In genomic region chr1:13427501-13428207, GRCm38 (mm10) we compare ENCODE assay signal across 13 mouse cellular contexts.
DNase-seq lines count a peak whose midpoint lies in the region; ATAC-seq and TF ChIP-seq lines count a peak whose summit lies in the region.
"Had no signal": no experiment of that assay in that cellular context is flagged by ENCODE, and none has a peak within 500 bp of the region (broad histone marks: within the 10 kb centered on the region; RNA-seq: fewer than 3 reads in every experiment).

No protein-coding gene starts in this region.

- no peak for TF ChIP-seq EP300 in stomach, postnatal 0 days (optimal IDR thresholded peaks at IDR 0.05)

- peak overlapping the region; percentile 81; the same call in 1 of the 2 replicates for H3K27ac ChIP-seq in gastrocnemius, adult 2 months
- H3K27ac ChIP-seq in lung, embryonic 16.5 days (ENCODE audit: low read length), result peak overlapping the region; percentile 5; the same call in 1 of the 2 replicates
- H3K27ac ChIP-seq in limb, embryonic 13.5 days, result peak overlapping the region; percentile 63
- H3K27ac ChIP-seq in stomach, postnatal 0 days (replicated peaks), result peak overlapping the region; percentile 58
- H3K27ac ChIP-seq: forebrain, embryonic 15.5 days; left cerebral cortex, adult 2 months; midbrain, embryonic 13.5 days; neural tube, embryonic 12.5 days had no signal

- no peak overlapping the region for H3K4me3 ChIP-seq in gastrocnemius, adult 2 months
- no peak overlapping the region for H3K4me3 ChIP-seq in lung, embryonic 16.5 days (ENCODE audit: low read length)
- H3K4me3 ChIP-seq in limb, embryonic 13.5 days, result no peak overlapping the region
- H3K4me3 ChIP-seq in stomach, postnatal 0 days (ENCODE audit: low read depth, low read length), result no peak overlapping the region
- H3K4me3 ChIP-seq: left cerebral cortex, adult 2 months; neural tube, embryonic 12.5 days had no signal

- H3K27me3 ChIP-seq in lung, embryonic 16.5 days (ENCODE audit: control insufficient read depth, insufficient read depth, low read depth, low read length), result no peaks in the 10 kb centered on the region
- no peaks in the 10 kb centered on the region for H3K27me3 ChIP-seq in limb, embryonic 13.5 days
- no peaks in the 10 kb centered on the region for H3K27me3 ChIP-seq in stomach, postnatal 0 days (ENCODE audit: control insufficient read depth, insufficient read depth, low read length)
- H3K27me3 ChIP-seq: embryonic facial prominence, embryonic 12.5 days; neural tube, embryonic 12.5 days had no signal

- TF ChIP-seq CTCF in gastrocnemius, adult 2 months (IDR thresholded peaks at IDR 0.05), result no peak
- no peak for TF ChIP-seq CTCF in stomach, postnatal 0 days (IDR thresholded peaks at IDR 0.05; ENCODE audit: low read depth)

- DNase-seq in gastrocnemius, adult 2 months, result no peak
- no peak for DNase-seq in gastrocnemius, adult 18-20 months (ENCODE audit: low spot score)
- DNase-seq in lung, postnatal 36 days, result no peak
- no peak for DNase-seq in stomach, postnatal 0 days (ENCODE audit: low spot score)
- DNase-seq in cerebellum, adult 9-10 months, result no peak
- no peak for DNase-seq in right cerebral cortex, adult 18-20 months

- H3K9ac ChIP-seq in lung, embryonic 16.5 days (ENCODE audit: low read length), result no peak overlapping the region
- H3K9ac ChIP-seq in limb, embryonic 13.5 days, result no peak overlapping the region
- no peak overlapping the region for H3K9ac ChIP-seq in stomach, postnatal 0 days (ENCODE audit: low read length)
- H3K9ac ChIP-seq: embryonic facial prominence, embryonic 12.5 days; forebrain, embryonic 15.5 days; midbrain, embryonic 13.5 days; neural tube, embryonic 12.5 days had no signal

- H3K36me3 ChIP-seq in lung, embryonic 16.5 days (ENCODE audit: control insufficient read depth, insufficient read depth, low read length), result no peaks in the 10 kb centered on the region
- H3K36me3 ChIP-seq in limb, embryonic 13.5 days, result no peaks in the 10 kb centered on the region
- no peaks in the 10 kb centered on the region for H3K36me3 ChIP-seq in stomach, postnatal 0 days (ENCODE audit: control insufficient read depth, insufficient read depth, low read length)
- H3K36me3 ChIP-seq: embryonic facial prominence, embryonic 12.5 days; forebrain, embryonic 15.5 days; midbrain, embryonic 13.5 days; neural tube, embryonic 12.5 days had no signal

- peaks cover 18% of the 10 kb centered on the region for H3K4me1 ChIP-seq in lung, embryonic 16.5 days (replicated peaks; ENCODE audit: control insufficient read depth, insufficient read depth, low read length)
- H3K4me1 ChIP-seq in limb, embryonic 13.5 days, result peaks cover 19% of the 10 kb centered on the region
- no peaks in the 10 kb centered on the region for H3K4me1 ChIP-seq in stomach, postnatal 0 days (replicated peaks; ENCODE audit: control insufficient read depth, insufficient read depth)

- H3K9me3 ChIP-seq in lung, embryonic 16.5 days (ENCODE audit: control insufficient read depth, low read length), result no peaks in the 10 kb centered on the region
- no peaks in the 10 kb centered on the region for H3K9me3 ChIP-seq in limb, embryonic 13.5 days
- no peaks in the 10 kb centered on the region for H3K9me3 ChIP-seq in stomach, postnatal 0 days (ENCODE audit: control insufficient read depth, low read length)
- H3K9me3 ChIP-seq: embryonic facial prominence, embryonic 12.5 days; forebrain, embryonic 15.5 days; midbrain, embryonic 13.5 days; neural tube, embryonic 12.5 days had no signal

- ATAC-seq in lung, embryonic 16.5 days (ENCODE audit: low read depth), result no peak
- ATAC-seq in limb, embryonic 13.5 days (ENCODE audit: low FRiP score, low read depth), result peak; percentile 69
- ATAC-seq in stomach, postnatal 0 days (ENCODE audit: low FRiP score, low TSS enrichment), result no peak

- H3K4me2 ChIP-seq in lung, embryonic 16.5 days (ENCODE audit: low read depth, low read length), result no peak overlapping the region
- no peak overlapping the region for H3K4me2 ChIP-seq in limb, embryonic 13.5 days (replicated peaks)
- H3K4me2 ChIP-seq in stomach, postnatal 0 days (replicated peaks; ENCODE audit: low read depth), result no peak overlapping the region

- intact Hi-C loops in gastrocnemius, adult 2 months (cut with DNase I), result no loop called here

- WGBS in lung, embryonic 16.5 days, result 50% methylated on average over 11 of the region's 11 CpGs
- 61% methylated on average over 11 of the region's 11 CpGs for WGBS in limb, embryonic 13.5 days
- WGBS in stomach, postnatal 0 days, result 44% methylated on average over 11 of the region's 11 CpGs

Comparison
In these comparisons a context has a peak if more than half of its experiments do, and no peak if none do; other contexts are left out.
1. H3K27ac ChIP-seq: peak in every context shown above with its lines; median percentile 81 in gastrocnemius, adult 2 months; 63 in limb, embryonic 13.5 days; 58 in stomach, postnatal 0 days; 5 in lung, embryonic 16.5 days.